Mouse (Mus musculus) embryonic facial prominence, embryonic 13.5 days (tissue): ENCODE measurements around the gene Klk15. TPM values are rescaled to one million over a fixed set of nuclear protein-coding genes. Genes with fewer than 3 reads are reported as not detected.
A peak's percentile ranks its signal among the peaks of the same experiment; 100 is the strongest.

Source experiments
- ATAC-seq: fragments of 200-750 bp; cut with Nextera tagmentation; 2 replicates; pipeline ENCODE4 v1.8.0; 2017; ENCODE audit warnings: low read depth; ENCODE audit not compliant: insufficient number of reproducible peaks, insufficient read depth, low FRiP score, low TSS enrichment
- H3K27ac ChIP-seq: fragments of 300-500 bp; sonication (generic); 2 replicates; pipeline ENCODE4 v1.5.1; 2015; ENCODE audit warnings: moderate library complexity, mild to moderate bottlenecking, inconsistent platforms
- H3K27me3 ChIP-seq: fragments of 300-500 bp; sonication (generic); 2 replicates; pipeline ENCODE4 v1.6.1; 2015; ENCODE audit warnings: mild to moderate bottlenecking, inconsistent platforms
- H3K36me3 ChIP-seq: fragments of 300-500 bp; sonication (generic); 2 replicates; pipeline ENCODE4 v1.6.1; 2015; ENCODE audit warnings: mild to moderate bottlenecking, inconsistent platforms
- H3K4me1 ChIP-seq: fragments of 300-500 bp; sonication (generic); 2 replicates; pipeline ENCODE4 v1.6.1; 2015; ENCODE audit warnings: inconsistent platforms
- H3K4me2 ChIP-seq: fragments of 300-500 bp; sonication (generic); 2 replicates; pipeline ENCODE4 v1.6.1; 2015; ENCODE audit warnings: moderate library complexity, mild to moderate bottlenecking, inconsistent platforms
- H3K4me3 ChIP-seq: fragments of 300-500 bp; sonication (generic); 2 replicates; pipeline ENCODE4 v1.5.1; 2015; ENCODE audit warnings: mild to moderate bottlenecking, inconsistent platforms
- H3K9ac ChIP-seq: fragments of 300-500 bp; sonication (generic); 2 replicates; pipeline ENCODE4 v1.6.1; 2015; ENCODE audit warnings: mild to moderate bottlenecking, inconsistent platforms
- H3K9me3 ChIP-seq: fragments of 300-500 bp; sonication (generic); 2 replicates; pipeline ENCODE4 v1.6.1; 2016; ENCODE audit warnings: inconsistent platforms
- WGBS: fragments of 180-500 bp; shearing (Covaris S2); methylation state at CpG from one replicate; pipeline ENCODE4 v1.1.7; 2015; ENCODE audit warnings: mixed read lengths; 5-methylcytosine and 5-hydroxymethylcytosine counted together
- polyA plus RNA-seq: library from polyadenylated mRNA; unstranded; fragments of >200 nt; fragmentation: Nextera tagmentation; extraction: Ambion mirVana; gene quantifications from 2 replicates; pipeline ENCODE4 v1.2.1, GENCODE M21; 2015

Klk15 gene
- not detected in 2 replicates for polyA plus RNA-seq

GRCm38 (mm10) chr7:43933440-43933839 lies at the start of gene Klk15:
TSS of gene Klk15 (plus strand) at chr7:43933740.
- no peak within 1 kb of the TSS for H3K4me3 ChIP-seq
- H3K9me3 ChIP-seq, result no peaks in the 10 kb centered on the region
- H3K27ac ChIP-seq, result no peak within 1 kb of the TSS
- H3K36me3 ChIP-seq, result no peaks in the 10 kb centered on the region
- H3K4me2 ChIP-seq, result no peak within 1 kb of the TSS
- no peaks in the 10 kb centered on the region for H3K4me1 ChIP-seq
- H3K9ac ChIP-seq, result no peak within 1 kb of the TSS
- no peaks in the 10 kb centered on the region for H3K27me3 ChIP-seq
- WGBS, result 90% methylated on average over 3 of the region's 3 CpGs
- ATAC-seq, result no peak

GRCm38 (mm10) chr7:43891365-43891764 lies 42.2 kb upstream of the Klk15 start:
- 45% methylated on average over 5 of the region's 5 CpGs for WGBS
- no peaks in the 10 kb centered on the region for H3K27me3 ChIP-seq
- no peaks in the 10 kb centered on the region for H3K4me1 ChIP-seq
- no peaks in the 10 kb centered on the region for H3K36me3 ChIP-seq
- H3K27ac ChIP-seq, result no peak overlapping the region
- H3K4me2 ChIP-seq, result no peak overlapping the region
- H3K4me3 ChIP-seq, result no peak overlapping the region
- ATAC-seq, result no peak
- no peaks in the 10 kb centered on the region for H3K9me3 ChIP-seq
- no peak overlapping the region for H3K9ac ChIP-seq

GRCm38 (mm10) chr7:43891788-43892187 lies 41.8 kb upstream of the Klk15 start:
- no peaks in the 10 kb centered on the region for H3K36me3 ChIP-seq
- WGBS, result 46% methylated on average over 3 of the region's 3 CpGs
- H3K4me3 ChIP-seq, result no peak overlapping the region
- ATAC-seq, result no peak
- H3K9ac ChIP-seq, result no peak overlapping the region
- H3K9me3 ChIP-seq, result no peaks in the 10 kb centered on the region
- H3K4me2 ChIP-seq, result no peak overlapping the region
- H3K4me1 ChIP-seq, result no peaks in the 10 kb centered on the region
- no peak overlapping the region for H3K27ac ChIP-seq
- H3K27me3 ChIP-seq, result no peaks in the 10 kb centered on the region

- H3K4me3 ChIP-seq, result no peak overlapping the region
- H3K27ac ChIP-seq, result no peak overlapping the region
- no peaks in the 10 kb centered on the region for H3K4me1 ChIP-seq
- no peak overlapping the region for H3K4me2 ChIP-seq
- no peak overlapping the region for H3K9ac ChIP-seq
- no peaks in the 10 kb centered on the region for H3K36me3 ChIP-seq
- ATAC-seq, result peak; percentile 81
- H3K9me3 ChIP-seq, result no peaks in the 10 kb centered on the region
- no peaks in the 10 kb centered on the region for H3K27me3 ChIP-seq
- 17% methylated on average over 1 of the region's 1 CpGs for WGBS
Observed at GRCm38 (mm10) chr7:43894836-43895235, 38.7 kb upstream of the Klk15 start.

- H3K4me3 ChIP-seq, result no peak overlapping the region
- no peak overlapping the region for H3K27ac ChIP-seq
- no peaks in the 10 kb centered on the region for H3K9me3 ChIP-seq
- no peaks in the 10 kb centered on the region for H3K27me3 ChIP-seq
- H3K4me1 ChIP-seq, result no peaks in the 10 kb centered on the region
- no peaks in the 10 kb centered on the region for H3K36me3 ChIP-seq
- no peak overlapping the region for H3K9ac ChIP-seq
- no peak for ATAC-seq
- H3K4me2 ChIP-seq, result no peak overlapping the region
- 73% methylated on average over 9 of the region's 9 CpGs for WGBS
Observed at GRCm38 (mm10) chr7:43914821-43915220, 18.7 kb upstream of the Klk15 start.

- Histone ChIP-seq H3K27me3 (no peaks in the 10 kb centered on the region), H3K9ac (no peak overlapping the region), H3K4me2 (no peak overlapping the region), H3K4me1 (no peaks in the 10 kb centered on the region), H3K9me3 (no peaks in the 10 kb centered on the region), H3K4me3 (no peak overlapping the region), H3K27ac (no peak overlapping the region), H3K36me3 (no peaks in the 10 kb centered on the region)
- ATAC-seq, result no peak
- WGBS, result 80% methylated on average over 13 of the region's 13 CpGs
Observed at GRCm38 (mm10) chr7:43918426-43918825, 15.1 kb upstream of the Klk15 start.

- no peak overlapping the region for H3K4me3 ChIP-seq
- H3K27ac ChIP-seq, result no peak overlapping the region
- ATAC-seq, result no peak
- 77% methylated on average over 8 of the region's 8 CpGs for WGBS
- H3K36me3 ChIP-seq, result no peaks in the 10 kb centered on the region
- no peaks in the 10 kb centered on the region for H3K9me3 ChIP-seq
- no peak overlapping the region for H3K9ac ChIP-seq
- H3K27me3 ChIP-seq, result no peaks in the 10 kb centered on the region
- no peaks in the 10 kb centered on the region for H3K4me1 ChIP-seq
- H3K4me2 ChIP-seq, result no peak overlapping the region
Observed at GRCm38 (mm10) chr7:43918871-43919270, 14.7 kb upstream of the Klk15 start.

GRCm38 (mm10) chr7:43919559-43920451 lies 13.7 kb upstream of the Klk15 start:
- 28% methylated on average over 14 of the region's 14 CpGs for WGBS
- Histone ChIP-seq H3K9ac (no peak overlapping the region), H3K4me1 (no peaks in the 10 kb centered on the region), H3K27ac (no peak overlapping the region), H3K27me3 (no peaks in the 10 kb centered on the region), H3K4me3 (no peak overlapping the region), H3K4me2 (no peak overlapping the region), H3K9me3 (no peaks in the 10 kb centered on the region), H3K36me3 (no peaks in the 10 kb centered on the region)
- peak; percentile 50; the same call in 1 of the 2 replicates for ATAC-seq

- Histone ChIP-seq H3K4me3 (no peak overlapping the region), H3K4me1 (no peaks in the 10 kb centered on the region), H3K27me3 (no peaks in the 10 kb centered on the region), H3K9me3 (no peaks in the 10 kb centered on the region), H3K27ac (no peak overlapping the region), H3K36me3 (no peaks in the 10 kb centered on the region), H3K4me2 (no peak overlapping the region), H3K9ac (no peak overlapping the region)
- ATAC-seq, result no peak
- 80% methylated on average over 3 of the region's 3 CpGs for WGBS
Observed at GRCm38 (mm10) chr7:43920582-43920981, 13.0 kb upstream of the Klk15 start.

- no peaks in the 10 kb centered on the region for H3K27me3 ChIP-seq
- H3K27ac ChIP-seq, result no peak overlapping the region
- H3K4me3 ChIP-seq, result no peak overlapping the region
- no peaks in the 10 kb centered on the region for H3K9me3 ChIP-seq
- H3K4me2 ChIP-seq, result no peak overlapping the region
- no peaks in the 10 kb centered on the region for H3K36me3 ChIP-seq
- ATAC-seq, result no peak
- H3K9ac ChIP-seq, result no peak overlapping the region
- 82% methylated on average over 6 of the region's 6 CpGs for WGBS
- H3K4me1 ChIP-seq, result no peaks in the 10 kb centered on the region
Observed at GRCm38 (mm10) chr7:43921087-43921486, 12.5 kb upstream of the Klk15 start.

- H3K9me3 ChIP-seq, result no peaks in the 10 kb centered on the region
- no peak overlapping the region for H3K4me2 ChIP-seq
- no peaks in the 10 kb centered on the region for H3K36me3 ChIP-seq
- 77% methylated on average over 2 of the region's 2 CpGs for WGBS
- H3K27ac ChIP-seq, result no peak overlapping the region
- no peak for ATAC-seq
- no peak overlapping the region for H3K4me3 ChIP-seq
- no peaks in the 10 kb centered on the region for H3K4me1 ChIP-seq
- no peaks in the 10 kb centered on the region for H3K27me3 ChIP-seq
- no peak overlapping the region for H3K9ac ChIP-seq
Observed at GRCm38 (mm10) chr7:43921941-43922340, 11.6 kb upstream of the Klk15 start.

GRCm38 (mm10) chr7:43925985-43926384 lies 7.6 kb upstream of the Klk15 start:
- ATAC-seq, result no peak
- no peaks in the 10 kb centered on the region for H3K9me3 ChIP-seq
- no peak overlapping the region for H3K4me2 ChIP-seq
- H3K27me3 ChIP-seq, result no peaks in the 10 kb centered on the region
- no peak overlapping the region for H3K4me3 ChIP-seq
- no peak overlapping the region for H3K27ac ChIP-seq
- no peaks in the 10 kb centered on the region for H3K4me1 ChIP-seq
- H3K36me3 ChIP-seq, result no peaks in the 10 kb centered on the region
- no peak overlapping the region for H3K9ac ChIP-seq
- WGBS, result 64% methylated on average over 5 of the region's 5 CpGs
